Mouse (Mus musculus) embryonic facial prominence, embryonic 12.5 days (tissue): ENCODE measurements around the gene Ube2g2. TPM values are rescaled to one million over a fixed set of nuclear protein-coding genes. Genes with fewer than 3 reads are reported as not detected.
A peak's percentile ranks its signal among the peaks of the same experiment; 100 is the strongest.

Experiments
- ATAC-seq: fragments of 200-750 bp; cut with Nextera tagmentation; 2 replicates; pipeline ENCODE4 v1.8.0; 2017; ENCODE audit not compliant: insufficient number of reproducible peaks, insufficient read depth, low FRiP score, low TSS enrichment
- H3K27ac ChIP-seq: fragments of 300-500 bp; sonication (generic); 2 replicates; pipeline ENCODE4 v1.5.1; 2016; ENCODE audit warnings: mild to moderate bottlenecking
- H3K27me3 ChIP-seq: fragments of 300-500 bp; sonication (generic); 2 replicates; pipeline ENCODE4 v1.6.1; 2016; ENCODE audit warnings: mild to moderate bottlenecking, moderate library complexity
- H3K36me3 ChIP-seq: fragments of 300-500 bp; sonication (generic); 2 replicates; pipeline ENCODE4 v1.6.1; 2016; ENCODE audit warnings: mild to moderate bottlenecking
- H3K4me1 ChIP-seq: fragments of 300-500 bp; sonication (generic); 2 replicates; pipeline ENCODE4 v1.6.1; 2016
- H3K4me2 ChIP-seq: fragments of 300-500 bp; sonication (generic); replicated peaks from 2 replicates; pipeline ENCODE4 v1.6.1; 2016; ENCODE audit warnings: mild to moderate bottlenecking, moderate library complexity
- H3K4me3 ChIP-seq: fragments of 300-500 bp; sonication (generic); 2 replicates; pipeline ENCODE4 v1.5.1; 2016; ENCODE audit warnings: mild to moderate bottlenecking
- H3K9ac ChIP-seq: fragments of 300-500 bp; sonication (generic); 2 replicates; pipeline ENCODE4 v1.6.1; 2016; ENCODE audit warnings: mild to moderate bottlenecking, moderate library complexity
- H3K9me3 ChIP-seq: fragments of 300-500 bp; sonication (generic); 2 replicates; pipeline ENCODE4 v1.6.1; 2016; ENCODE audit warnings: mild to moderate bottlenecking, moderate library complexity
- WGBS: fragments of 180-500 bp; shearing (Covaris S2); methylation state at CpG from one replicate; pipeline ENCODE4 v1.1.7; 2016; 5-methylcytosine and 5-hydroxymethylcytosine counted together
- polyA plus RNA-seq: library from polyadenylated mRNA; unstranded; fragments of >200 nt; fragmentation: Nextera tagmentation; extraction: Ambion mirVana; gene quantifications from 2 replicates; pipeline ENCODE4 v1.2.1, GENCODE M21; 2016

Gene Ube2g2
- polyA plus RNA-seq, 1 experiment from 2014 or later = 81.7 TPM

DNA sequence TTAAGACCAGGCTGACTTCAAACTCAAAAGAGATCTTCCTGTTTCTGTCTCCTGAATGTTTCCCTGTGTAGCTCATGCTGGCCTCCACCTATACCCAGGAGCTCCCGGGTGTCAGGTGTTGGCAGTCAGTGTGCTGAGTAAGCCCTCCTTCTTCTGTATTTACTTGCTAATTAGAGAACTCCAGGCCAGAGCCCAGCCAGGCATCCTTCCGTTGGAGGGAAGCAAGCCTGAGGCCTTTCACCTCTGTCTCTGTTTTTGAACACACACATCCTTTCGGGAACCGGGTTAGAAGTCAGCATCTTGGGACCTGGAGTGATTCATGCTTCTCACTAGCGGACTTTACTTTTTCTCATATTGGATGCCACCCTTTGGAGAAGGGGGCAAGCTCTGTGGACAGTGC is 14.6 kb upstream of the Ube2g2 start:
- Histone ChIP-seq H3K4me2 (peak overlapping the region; percentile 91), H3K4me3 (peak overlapping the region; percentile 74), H3K4me1 (peaks cover 16% of the 10 kb centered on the region), H3K27me3 (no peaks in the 10 kb centered on the region), H3K27ac (no peak overlapping the region), H3K9ac (0 out of 2 replicates have a peak overlapping the region, but pooled peaks have one; percentile 24), H3K36me3 (peaks cover 36% of the 10 kb centered on the region), H3K9me3 (peaks cover 5% of the 10 kb centered on the region; the same call in 1 of the 2 replicates)
- ATAC-seq = no peak
- 72% methylated on average over 5 of the region's 5 CpGs for WGBS

DNA sequence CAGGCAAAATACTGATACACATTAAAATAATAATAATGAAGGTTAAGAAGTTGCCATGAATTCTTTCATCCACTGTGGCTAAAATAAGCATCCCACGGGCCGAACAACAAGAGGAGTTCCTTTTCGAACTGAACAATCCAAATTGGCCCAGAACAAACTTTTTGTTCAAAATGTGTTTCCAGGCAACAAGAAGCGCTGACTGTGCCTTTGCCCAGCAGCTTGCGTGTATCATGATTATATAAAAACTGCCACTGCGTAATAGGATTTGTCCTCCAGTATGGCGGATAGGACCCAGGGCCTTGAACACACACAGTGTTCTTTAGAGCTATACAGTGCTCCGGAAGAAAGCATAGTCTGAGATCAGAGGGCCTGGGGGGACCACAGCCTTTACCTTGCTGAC is 13.5 kb upstream of the Ube2g2 start:
- no peak for ATAC-seq
- peaks cover 47% of the 10 kb centered on the region for H3K36me3 ChIP-seq
- peaks cover 5% of the 10 kb centered on the region; the same call in 1 of the 2 replicates for H3K9me3 ChIP-seq
- H3K4me3 ChIP-seq = no peak overlapping the region
- 95% methylated on average over 8 of the region's 8 CpGs for WGBS
- no peaks in the 10 kb centered on the region for H3K27me3 ChIP-seq
- no peak overlapping the region for H3K4me2 ChIP-seq
- H3K4me1 ChIP-seq = peaks cover 16% of the 10 kb centered on the region
- no peak overlapping the region for H3K27ac ChIP-seq
- no peak overlapping the region for H3K9ac ChIP-seq

DNA sequence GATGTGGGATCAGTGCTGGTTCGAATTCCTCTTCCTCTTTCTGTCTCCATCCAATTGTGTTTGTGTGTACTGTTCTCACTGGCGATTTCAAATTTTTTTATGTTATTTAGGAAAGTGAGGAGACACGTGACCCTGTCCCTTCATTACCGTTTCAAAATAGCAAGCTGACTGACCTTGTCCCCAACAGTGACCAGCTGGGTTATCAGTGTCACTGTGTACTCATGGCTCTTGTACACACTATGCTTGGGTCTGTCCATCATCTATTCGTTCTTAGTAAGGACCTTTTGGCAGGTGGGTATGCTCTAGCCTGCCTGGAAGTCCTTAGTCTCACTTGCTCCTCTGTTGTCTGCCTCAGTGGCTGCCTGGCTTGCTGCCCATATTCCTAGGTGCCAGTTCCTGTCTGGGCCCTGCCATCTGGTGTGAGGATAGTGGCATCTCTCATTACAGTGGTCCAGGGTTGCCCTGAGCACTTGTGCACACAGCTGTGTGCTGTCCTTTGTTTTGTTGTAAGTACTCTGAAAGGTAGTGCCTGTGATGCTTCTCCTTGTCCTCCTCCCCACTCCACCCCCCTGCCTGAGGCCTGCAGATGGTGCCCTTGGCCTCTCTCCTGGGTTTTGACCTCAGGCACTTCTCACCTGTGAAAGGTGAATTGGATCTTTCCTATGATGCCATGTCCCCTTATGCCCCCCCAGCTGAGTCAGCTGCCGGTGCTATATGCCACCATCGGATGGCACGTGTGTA is 11.7 kb upstream of the Ube2g2 start:
- H3K4me3 ChIP-seq = no peak overlapping the region
- H3K9ac ChIP-seq = no peak overlapping the region
- H3K9me3 ChIP-seq = no peaks in the 10 kb centered on the region
- H3K27ac ChIP-seq = no peak overlapping the region
- peaks cover 16% of the 10 kb centered on the region for H3K4me1 ChIP-seq
- WGBS = 88% methylated on average over 8 of the region's 8 CpGs
- H3K36me3 ChIP-seq = peaks cover 62% of the 10 kb centered on the region
- no peak overlapping the region for H3K4me2 ChIP-seq
- ATAC-seq = no peak
- H3K27me3 ChIP-seq = no peaks in the 10 kb centered on the region

DNA sequence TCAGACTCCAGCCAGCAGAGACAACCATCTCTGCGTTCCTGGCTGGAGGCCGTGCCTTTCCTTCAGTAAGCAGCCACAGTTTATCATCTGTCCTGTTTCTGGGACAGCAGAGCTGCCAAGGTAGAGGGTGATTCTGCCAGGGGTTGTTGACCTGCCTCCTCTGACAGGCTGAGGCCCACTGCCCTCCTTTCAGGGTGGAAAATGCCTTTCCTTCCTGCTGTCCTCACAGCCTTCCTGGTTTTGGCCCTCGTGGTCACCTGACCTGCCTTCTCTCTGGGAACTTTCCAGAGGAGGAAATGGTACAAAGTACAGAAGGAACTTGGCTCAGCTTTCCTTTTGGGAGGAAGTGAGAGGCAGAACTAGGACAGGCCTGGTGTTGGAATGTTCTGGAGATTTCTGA is 8.7 kb upstream of the Ube2g2 start:
- 78% methylated on average over 3 of the region's 3 CpGs for WGBS
- ATAC-seq = no peak
- Histone ChIP-seq H3K27me3 (no peaks in the 10 kb centered on the region), H3K36me3 (peaks cover 85% of the 10 kb centered on the region), H3K4me3 (no peak overlapping the region), H3K27ac (peak overlapping the region; percentile 31; the same call in 1 of the 2 replicates), H3K4me2 (no peak overlapping the region), H3K9me3 (no peaks in the 10 kb centered on the region), H3K9ac (no peak overlapping the region), H3K4me1 (no peaks in the 10 kb centered on the region)

DNA sequence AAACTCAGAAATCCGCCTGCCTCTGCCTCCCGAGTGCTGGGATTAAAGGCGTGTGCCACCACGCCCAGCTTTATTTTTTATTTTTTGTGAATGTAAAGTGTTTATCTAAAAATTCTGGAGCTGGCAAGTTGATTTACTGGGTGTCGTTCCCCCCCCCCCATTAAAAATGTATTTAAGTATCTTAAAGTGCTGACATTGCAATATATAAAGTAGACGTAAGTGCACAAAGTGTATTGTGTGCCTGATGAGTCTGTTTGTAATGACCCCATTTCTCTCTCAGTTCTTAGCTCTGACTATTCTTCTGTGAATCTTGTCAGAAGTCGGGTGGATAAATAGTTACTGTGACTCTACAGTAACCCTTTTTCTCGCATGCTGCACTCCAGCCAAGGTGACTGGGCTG is 6.4 kb upstream of the Ube2g2 start:
- no peak for ATAC-seq
- Histone ChIP-seq H3K36me3 (peaks cover 75% of the 10 kb centered on the region), H3K9ac (no peak overlapping the region), H3K4me2 (no peak overlapping the region), H3K27ac (no peak overlapping the region), H3K4me1 (no peaks in the 10 kb centered on the region), H3K4me3 (no peak overlapping the region), H3K27me3 (no peaks in the 10 kb centered on the region), H3K9me3 (no peaks in the 10 kb centered on the region)
- 92% methylated on average over 8 of the region's 8 CpGs for WGBS

DNA sequence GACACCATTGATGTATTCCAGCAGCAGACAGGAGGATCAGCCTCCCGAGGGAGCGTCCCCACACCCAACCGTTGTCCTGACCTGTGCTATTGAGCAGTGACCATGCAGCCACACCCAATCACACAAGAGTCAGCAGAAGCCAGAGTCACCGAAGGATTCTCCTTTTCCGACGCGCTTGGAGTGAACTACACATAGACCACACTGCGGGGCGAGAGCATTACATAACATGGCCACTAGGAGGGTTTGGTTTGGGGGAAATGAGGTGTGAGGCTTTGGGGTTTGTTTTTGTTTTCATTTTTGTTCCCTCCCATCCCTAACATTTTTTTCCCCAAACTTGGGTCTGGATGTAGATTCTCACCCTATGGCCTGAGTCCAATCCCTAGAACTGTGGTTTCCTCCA is 5.9 kb upstream of the Ube2g2 start:
- Histone ChIP-seq H3K27ac (no peak overlapping the region), H3K4me2 (no peak overlapping the region), H3K9ac (no peak overlapping the region), H3K27me3 (no peaks in the 10 kb centered on the region), H3K4me3 (no peak overlapping the region), H3K9me3 (no peaks in the 10 kb centered on the region), H3K36me3 (peaks cover 70% of the 10 kb centered on the region), H3K4me1 (no peaks in the 10 kb centered on the region)
- WGBS = 90% methylated on average over 9 of the region's 9 CpGs
- ATAC-seq = no peak

DNA sequence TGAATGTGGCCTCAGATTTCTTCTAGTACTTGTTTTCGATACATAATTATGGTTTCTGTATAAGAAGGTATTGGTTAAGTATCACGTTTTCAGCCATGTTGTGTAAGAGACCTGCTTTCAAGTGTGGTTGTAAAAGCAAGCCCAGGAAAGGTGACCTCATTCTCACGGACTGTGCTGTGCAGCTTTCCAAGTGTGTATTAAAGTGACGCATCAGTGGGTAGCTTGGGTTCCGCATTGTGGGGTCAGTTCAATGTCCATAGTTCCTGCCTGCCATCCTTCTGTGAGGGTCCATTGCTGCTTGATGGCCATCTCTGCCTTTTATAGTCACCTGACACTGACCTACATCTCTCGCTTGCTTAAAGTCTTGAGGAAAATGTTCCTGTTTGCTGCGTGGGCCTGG is 5.1 kb upstream of the Ube2g2 start:
- no peak overlapping the region for H3K4me3 ChIP-seq
- 90% methylated on average over 7 of the region's 7 CpGs for WGBS
- no peaks in the 10 kb centered on the region for H3K9me3 ChIP-seq
- H3K27me3 ChIP-seq = no peaks in the 10 kb centered on the region
- no peak overlapping the region for H3K27ac ChIP-seq
- no peak overlapping the region for H3K9ac ChIP-seq
- no peak overlapping the region for H3K4me2 ChIP-seq
- H3K36me3 ChIP-seq = peaks cover 63% of the 10 kb centered on the region
- no peak for ATAC-seq
- no peaks in the 10 kb centered on the region for H3K4me1 ChIP-seq

DNA sequence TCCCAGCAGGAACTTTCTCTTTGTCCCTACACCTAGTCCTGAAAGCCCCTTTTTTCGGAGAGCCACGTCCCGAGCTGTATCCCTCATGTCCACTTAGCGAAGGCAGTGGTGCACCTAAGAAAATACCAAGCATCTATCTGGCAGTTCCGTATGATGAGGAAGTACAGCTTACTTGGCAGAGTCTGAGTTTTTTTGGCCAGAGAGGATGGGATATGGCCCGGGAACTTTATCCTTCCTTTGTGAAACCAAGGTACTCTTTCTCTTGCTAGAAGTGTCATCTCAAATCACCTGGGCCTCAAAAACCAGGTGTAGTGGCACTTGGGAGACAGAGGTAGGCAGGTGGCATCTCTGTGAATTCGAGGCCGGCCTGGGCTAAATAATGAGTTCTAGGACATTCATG is 529 bp upstream of the Ube2g2 start:
- H3K4me1 ChIP-seq = peaks cover 21% of the 10 kb centered on the region
- H3K9ac ChIP-seq = peak overlapping the region; percentile 99; the same call in 1 of the 2 replicates
- H3K27ac ChIP-seq = peak overlapping the region; percentile 85
- no peak for ATAC-seq
- H3K9me3 ChIP-seq = no peaks in the 10 kb centered on the region
- peak overlapping the region; percentile 99 for H3K4me3 ChIP-seq
- H3K36me3 ChIP-seq = peaks cover 20% of the 10 kb centered on the region
- peak overlapping the region; percentile 66 for H3K4me2 ChIP-seq
- H3K27me3 ChIP-seq = no peaks in the 10 kb centered on the region
- WGBS = 76% methylated on average over 8 of the region's 8 CpGs

DNA sequence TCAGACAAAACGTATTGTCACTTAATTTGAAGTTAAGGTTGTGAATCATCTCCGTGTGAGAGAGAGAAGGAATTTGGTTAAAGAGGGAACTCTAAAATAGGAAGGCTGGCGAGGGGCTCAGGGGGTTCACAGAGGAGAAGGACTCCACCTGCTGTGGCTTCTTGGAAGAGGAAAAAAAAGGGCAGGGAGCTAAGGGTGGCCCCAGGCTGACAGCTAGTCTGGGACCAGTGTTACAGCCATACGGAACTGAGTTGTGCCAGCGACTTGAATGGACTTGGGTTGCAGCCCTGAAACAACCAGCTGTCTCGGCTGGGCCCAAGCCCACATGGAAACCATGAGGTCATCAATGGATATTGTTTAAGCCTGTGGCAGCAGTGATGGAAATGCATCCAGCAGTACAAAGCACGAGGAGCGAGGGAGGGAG is 1.0 kb downstream of the Ube2g2 start:
- Histone ChIP-seq H3K4me2 (peak overlapping the region; percentile 66), H3K4me3 (peak overlapping the region; percentile 99), H3K9ac (peak overlapping the region; percentile 99), H3K9me3 (no peaks in the 10 kb centered on the region), H3K27me3 (no peaks in the 10 kb centered on the region), H3K4me1 (peaks cover 21% of the 10 kb centered on the region), H3K36me3 (peaks cover 5% of the 10 kb centered on the region), H3K27ac (no peak overlapping the region)
- ATAC-seq = no peak
- WGBS = 13% methylated on average over 8 of the region's 8 CpGs

DNA sequence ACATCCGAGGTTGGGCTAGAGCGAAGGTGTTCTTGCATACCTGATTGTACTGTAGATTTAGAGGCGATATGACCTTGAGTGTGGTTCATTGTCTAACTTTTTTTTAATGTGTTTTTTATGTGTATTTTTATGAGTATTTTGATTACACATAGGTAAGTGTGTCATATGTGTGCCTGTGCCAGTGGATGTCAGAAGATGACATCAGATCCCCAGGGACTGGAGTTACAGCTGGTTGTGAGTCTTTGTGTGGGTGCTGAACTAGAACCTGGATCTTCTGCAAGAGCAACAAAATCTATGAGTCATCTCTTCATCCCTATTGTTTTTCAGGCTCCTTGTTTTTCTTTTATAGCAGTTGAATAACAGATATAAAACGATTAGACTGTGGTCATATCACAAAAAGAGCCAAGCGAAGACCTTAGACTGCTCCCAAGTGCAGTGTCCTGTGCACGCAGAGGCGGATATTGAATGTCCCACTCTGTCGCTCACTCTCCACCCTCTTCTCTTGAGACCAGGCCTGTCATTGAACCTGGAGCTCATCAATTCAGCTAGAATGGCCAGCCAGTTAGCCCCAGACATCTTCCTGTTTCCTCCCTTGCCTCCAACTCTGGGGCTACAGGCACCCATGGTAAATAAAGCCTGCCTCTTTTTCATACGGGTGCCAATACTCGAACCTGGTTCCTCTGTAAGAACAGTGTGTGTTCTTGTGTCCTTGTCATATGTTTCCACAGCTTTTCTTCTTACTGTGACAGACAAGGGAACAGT is 1.7 kb downstream of the Ube2g2 start:
- H3K27ac ChIP-seq = no peak overlapping the region
- peaks cover 21% of the 10 kb centered on the region for H3K4me1 ChIP-seq
- H3K27me3 ChIP-seq = no peaks in the 10 kb centered on the region
- ATAC-seq = no peak
- peak overlapping the region; percentile 66 for H3K4me2 ChIP-seq
- 89% methylated on average over 10 of the region's 10 CpGs for WGBS
- H3K36me3 ChIP-seq = no peaks in the 10 kb centered on the region
- H3K9ac ChIP-seq = peak overlapping the region; percentile 99; the same call in 1 of the 2 replicates
- no peak overlapping the region; the same call in 1 of the 2 replicates for H3K4me3 ChIP-seq
- H3K9me3 ChIP-seq = no peaks in the 10 kb centered on the region

DNA sequence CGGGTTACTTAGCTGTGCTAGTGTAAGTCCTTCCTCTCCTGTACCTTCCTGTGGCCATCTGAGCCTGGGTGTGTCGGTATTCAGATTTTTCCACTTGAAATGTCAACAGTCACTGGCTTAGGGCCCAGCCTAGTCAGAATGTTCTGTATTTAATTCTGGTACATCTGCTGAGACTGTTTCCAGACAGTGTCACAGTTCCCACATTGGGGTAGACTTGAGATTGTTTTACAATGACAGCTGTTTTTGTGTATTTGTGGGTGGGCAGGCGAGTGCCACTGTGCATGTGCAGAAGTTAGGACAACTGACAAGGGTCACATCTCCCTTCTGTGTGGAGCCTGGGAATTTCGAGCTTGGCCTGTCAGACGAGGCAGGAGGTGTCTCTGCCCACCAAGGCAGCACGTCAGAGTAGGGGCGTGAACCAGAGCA is 2.5 kb downstream of the Ube2g2 start:
- no peak for ATAC-seq
- no peaks in the 10 kb centered on the region for H3K9me3 ChIP-seq
- H3K27ac ChIP-seq = no peak overlapping the region
- peak overlapping the region; percentile 3; the same call in 1 of the 2 replicates for H3K4me2 ChIP-seq
- H3K4me3 ChIP-seq = no peak overlapping the region
- 73% methylated on average over 7 of the region's 7 CpGs for WGBS
- no peaks in the 10 kb centered on the region for H3K36me3 ChIP-seq
- no peaks in the 10 kb centered on the region for H3K27me3 ChIP-seq
- no peak overlapping the region for H3K9ac ChIP-seq
- H3K4me1 ChIP-seq = peaks cover 21% of the 10 kb centered on the region

DNA sequence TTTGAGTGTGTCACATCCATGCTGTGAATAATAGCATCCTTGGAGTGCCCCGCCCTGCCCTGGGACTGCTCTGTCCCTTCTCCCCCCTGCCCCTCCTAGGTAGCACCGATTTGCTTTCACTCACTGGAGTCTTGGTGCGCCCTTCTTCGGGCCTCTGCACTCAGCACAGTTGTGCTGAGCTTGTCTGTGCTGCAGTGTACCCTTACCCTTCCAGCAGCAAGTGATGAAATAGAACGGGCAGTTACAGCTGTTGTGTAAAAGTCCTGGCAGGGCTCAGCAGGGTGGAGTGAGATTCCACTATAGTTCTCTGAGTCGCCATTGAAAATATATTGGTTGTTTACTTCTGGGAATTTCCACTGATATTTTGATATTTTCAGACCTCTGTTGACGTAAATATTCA is 4.0 kb downstream of the Ube2g2 start:
- no peaks in the 10 kb centered on the region for H3K27me3 ChIP-seq
- no peaks in the 10 kb centered on the region for H3K36me3 ChIP-seq
- no peak for ATAC-seq
- no peak overlapping the region for H3K4me3 ChIP-seq
- peaks cover 21% of the 10 kb centered on the region for H3K4me1 ChIP-seq
- no peak overlapping the region for H3K27ac ChIP-seq
- no peaks in the 10 kb centered on the region for H3K9me3 ChIP-seq
- H3K9ac ChIP-seq = no peak overlapping the region
- 87% methylated on average over 7 of the region's 7 CpGs for WGBS
- no peak overlapping the region for H3K4me2 ChIP-seq
